Mouse (Mus musculus): ENCODE data around the gene Gng11. TPM values are rescaled to one million over a fixed set of nuclear protein-coding genes. Genes with fewer than 3 reads are reported as not detected.

The Gng11 gene
- total and polyA plus RNA-seq, 2 experiments from 2014 or later: 11.4 to 31.0 TPM

DNA sequence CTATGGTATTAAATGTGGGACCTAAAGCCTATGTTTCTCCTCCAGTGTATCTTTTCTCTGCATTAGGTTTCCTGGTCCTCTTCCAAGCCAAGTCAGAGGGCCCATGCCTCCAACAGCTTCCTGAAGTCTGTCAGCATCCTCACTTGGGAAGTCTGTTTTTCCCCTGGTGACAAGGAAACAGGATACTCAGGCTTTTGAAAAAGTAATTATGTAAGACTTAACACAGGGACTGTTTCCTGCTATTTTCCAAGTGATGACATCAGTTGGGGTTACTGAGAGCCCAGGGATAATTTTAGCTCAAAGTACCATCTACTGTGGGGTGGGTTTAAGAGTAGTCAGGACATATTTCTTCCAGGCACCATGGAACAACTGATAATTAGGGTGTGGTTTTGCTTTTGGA lies 5.8 kb downstream of the Gng11 start:
- no peaks in the 10 kb centered on the region for H3K27me3 ChIP-seq (ENCODE audit: insufficient read depth, low read length)
- DNase-seq (ENCODE audit: low spot score) (no peak), ATAC-seq (no peak)
- H3K9ac ChIP-seq (replicated peaks; ENCODE audit: low read length): no peak overlapping the region
- no peaks in the 10 kb centered on the region for H3K4me1 ChIP-seq (ENCODE audit: insufficient read depth, low read length)
- H3K4me2 ChIP-seq (ENCODE audit: low read depth, low read length): no peak overlapping the region
- H3K4me3 ChIP-seq (ENCODE audit: low read length): no peak overlapping the region
- TF ChIP-seq CTCF (IDR thresholded peaks at IDR 0.05; ENCODE audit: low read depth): no peak
- H3K27ac ChIP-seq: no peak overlapping the region
- H3K9me3 ChIP-seq (ENCODE audit: low read length): no peaks in the 10 kb centered on the region
- H3K36me3 ChIP-seq (ENCODE audit: insufficient read depth, low read length): no peaks in the 10 kb centered on the region

DNA sequence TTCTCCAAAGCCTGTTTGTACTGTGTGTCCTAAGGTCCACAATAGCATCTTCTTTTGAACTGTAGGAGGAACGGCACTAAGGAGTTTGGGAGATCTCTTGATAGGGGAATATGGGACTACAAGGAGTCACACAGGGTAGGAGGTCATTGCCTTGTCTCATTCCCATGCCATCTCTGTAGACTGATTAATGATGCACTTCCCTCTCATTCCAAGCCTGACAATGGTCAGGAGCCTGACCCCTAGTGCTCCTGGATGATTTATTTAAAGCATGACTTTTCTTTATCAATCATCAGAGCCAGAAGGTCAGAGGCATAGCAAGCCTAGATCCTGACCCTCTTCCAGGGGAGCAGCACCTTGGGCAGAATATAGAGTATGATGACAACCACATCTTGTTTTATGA lies 18.9 kb downstream of the Gng11 start:
- WGBS: 41% methylated on average over 1 of the region's 1 CpGs
- no peaks in the 10 kb centered on the region for H3K27me3 ChIP-seq (ENCODE audit: insufficient read depth, low read length)
- no peaks in the 10 kb centered on the region for H3K36me3 ChIP-seq (ENCODE audit: insufficient read depth, low read length)
- DNase-seq (ENCODE audit: low spot score) (no peak), ATAC-seq (no peak)
- H3K4me3 ChIP-seq (ENCODE audit: low read length): no peak overlapping the region
- TF ChIP-seq CTCF (IDR thresholded peaks at IDR 0.05; ENCODE audit: low read depth): no peak
- H3K27ac ChIP-seq: no peak overlapping the region
- H3K9ac ChIP-seq (replicated peaks; ENCODE audit: low read length): no peak overlapping the region
- no peak overlapping the region for H3K4me2 ChIP-seq (ENCODE audit: low read depth, low read length)
- H3K4me1 ChIP-seq (ENCODE audit: insufficient read depth, low read length): no peaks in the 10 kb centered on the region
- H3K9me3 ChIP-seq (ENCODE audit: low read length): no peaks in the 10 kb centered on the region

GRCm38 (mm10) chr6:4026367-4026766 lies 22.7 kb downstream of the Gng11 start:
- no peak for TF ChIP-seq CTCF (IDR thresholded peaks at IDR 0.05; ENCODE audit: low read depth)
- no peaks in the 10 kb centered on the region for H3K4me1 ChIP-seq (ENCODE audit: insufficient read depth, low read length)
- no peaks in the 10 kb centered on the region for H3K9me3 ChIP-seq (ENCODE audit: low read length)
- DNase-seq (ENCODE audit: low spot score) (no peak), ATAC-seq (no peak)
- H3K27me3 ChIP-seq (ENCODE audit: insufficient read depth, low read length): no peaks in the 10 kb centered on the region
- 70% methylated on average over 2 of the region's 2 CpGs for WGBS
- no peaks in the 10 kb centered on the region for H3K36me3 ChIP-seq (ENCODE audit: insufficient read depth, low read length)
- no peak overlapping the region for H3K4me2 ChIP-seq (ENCODE audit: low read depth, low read length)
- H3K27ac ChIP-seq: no peak overlapping the region
- H3K9ac ChIP-seq (replicated peaks; ENCODE audit: low read length): no peak overlapping the region
- no peak overlapping the region for H3K4me3 ChIP-seq (ENCODE audit: low read length)

- no peak overlapping the region for H3K27ac ChIP-seq
- H3K9me3 ChIP-seq (ENCODE audit: low read length): no peaks in the 10 kb centered on the region
- WGBS: 64% methylated on average over 3 of the region's 3 CpGs
- no peaks in the 10 kb centered on the region for H3K36me3 ChIP-seq (ENCODE audit: insufficient read depth, low read length)
- H3K4me2 ChIP-seq (ENCODE audit: low read depth, low read length): no peak overlapping the region
- peak; percentile 5 for DNase-seq (ENCODE audit: low spot score)
- H3K9ac ChIP-seq (replicated peaks; ENCODE audit: low read length): no peak overlapping the region
- TF ChIP-seq CTCF (IDR thresholded peaks at IDR 0.05; ENCODE audit: low read depth): no peak
- H3K4me1 ChIP-seq (ENCODE audit: insufficient read depth, low read length): no peaks in the 10 kb centered on the region
- H3K4me3 ChIP-seq (ENCODE audit: low read length): no peak overlapping the region
- no peaks in the 10 kb centered on the region for H3K27me3 ChIP-seq (ENCODE audit: insufficient read depth, low read length)
- ATAC-seq: no peak
These were observed 27.3 kb downstream of the Gng11 start for GRCm38 (mm10) chr6:4030956-4031355.

GRCm38 (mm10) chr6:4041821-4042220 lies 38.1 kb downstream of the Gng11 start:
- no peaks in the 10 kb centered on the region for H3K27me3 ChIP-seq (ENCODE audit: insufficient read depth, low read length)
- no peak for ATAC-seq
- H3K27ac ChIP-seq: no peak overlapping the region
- TF ChIP-seq CTCF (IDR thresholded peaks at IDR 0.05; ENCODE audit: low read depth): no peak
- DNase-seq (ENCODE audit: low spot score): no peak
- no peak overlapping the region for H3K4me2 ChIP-seq (ENCODE audit: low read depth, low read length)
- WGBS: 82% methylated on average over 1 of the region's 1 CpGs
- no peak overlapping the region for H3K9ac ChIP-seq (replicated peaks; ENCODE audit: low read length)
- no peak overlapping the region for H3K4me3 ChIP-seq (ENCODE audit: low read length)
- no peaks in the 10 kb centered on the region for H3K4me1 ChIP-seq (ENCODE audit: insufficient read depth, low read length)
- no peaks in the 10 kb centered on the region for H3K36me3 ChIP-seq (ENCODE audit: insufficient read depth, low read length)
- H3K9me3 ChIP-seq (ENCODE audit: low read length): no peaks in the 10 kb centered on the region

DNA sequence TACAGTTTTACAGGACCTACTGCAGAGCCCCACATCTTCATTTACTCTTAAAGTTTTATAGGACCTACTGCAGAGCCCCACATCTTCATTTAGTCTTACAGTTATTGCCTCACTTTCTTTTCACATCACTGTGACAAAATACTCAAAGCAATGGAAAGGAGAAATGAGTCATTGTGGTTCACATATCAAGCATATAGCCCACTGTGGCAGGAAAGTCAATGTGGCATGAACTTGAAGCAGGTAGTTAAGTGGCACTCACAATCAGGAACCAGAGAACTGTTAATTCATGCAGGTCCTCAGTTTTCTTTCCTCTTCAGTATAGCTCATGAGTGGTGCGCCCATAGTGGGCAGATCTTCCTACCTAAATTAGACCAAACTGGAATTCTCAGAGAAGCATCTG lies 43.5 kb downstream of the Gng11 start:
- DNase-seq (ENCODE audit: low spot score): no peak
- no peak for ATAC-seq
- H3K27me3 ChIP-seq (ENCODE audit: insufficient read depth, low read length): no peaks in the 10 kb centered on the region
- H3K4me2 ChIP-seq (ENCODE audit: low read depth, low read length): no peak overlapping the region
- TF ChIP-seq CTCF (IDR thresholded peaks at IDR 0.05; ENCODE audit: low read depth): no peak
- no peak overlapping the region for H3K27ac ChIP-seq
- no peak overlapping the region for H3K9ac ChIP-seq (replicated peaks; ENCODE audit: low read length)
- H3K4me3 ChIP-seq (ENCODE audit: low read length): no peak overlapping the region
- H3K9me3 ChIP-seq (ENCODE audit: low read length): no peaks in the 10 kb centered on the region
- WGBS: 93% methylated on average over 1 of the region's 1 CpGs
- no peaks in the 10 kb centered on the region for H3K4me1 ChIP-seq (ENCODE audit: insufficient read depth, low read length)
- H3K36me3 ChIP-seq (ENCODE audit: insufficient read depth, low read length): no peaks in the 10 kb centered on the region

GRCm38 (mm10) chr6:4052843-4053242 lies 49.1 kb downstream of the Gng11 start:
- TF ChIP-seq CTCF (IDR thresholded peaks at IDR 0.05; ENCODE audit: low read depth): no peak
- DNase-seq (ENCODE audit: low spot score): no peak
- no peak overlapping the region for H3K4me2 ChIP-seq (ENCODE audit: low read depth, low read length)
- no peak overlapping the region for H3K4me3 ChIP-seq (ENCODE audit: low read length)
- H3K27ac ChIP-seq: no peak overlapping the region
- no peaks in the 10 kb centered on the region for H3K36me3 ChIP-seq (ENCODE audit: insufficient read depth, low read length)
- H3K9ac ChIP-seq (replicated peaks; ENCODE audit: low read length): no peak overlapping the region
- H3K27me3 ChIP-seq (ENCODE audit: insufficient read depth, low read length): no peaks in the 10 kb centered on the region
- H3K4me1 ChIP-seq (ENCODE audit: insufficient read depth, low read length): no peaks in the 10 kb centered on the region
- ATAC-seq: no peak
- WGBS: 68% methylated on average over 1 of the region's 1 CpGs
- no peaks in the 10 kb centered on the region for H3K9me3 ChIP-seq (ENCODE audit: low read length)

Data from hindbrain, postnatal 0 days (tissue).